Mouse (Mus musculus): ENCODE measurements around the gene Dennd2c.
"Not testable (repeated sequence)": the region's sequence is repeated elsewhere in the genome, so short reads cannot be mapped to it uniquely, and the experiment has no call there.

Dennd2c gene

GRCm38 (mm10) chr3:103112216-103112615 lies 9.8 kb downstream of the Dennd2c start:
- DNase-seq (ENCODE audit: low read depth, low spot score): no peak

- no peak for DNase-seq (ENCODE audit: low read depth, low spot score)
These were observed 21.2 kb downstream of the Dennd2c start for GRCm38 (mm10) chr3:103123636-103124035.

GRCm38 (mm10) chr3:103126138-103126537 lies 23.7 kb downstream of the Dennd2c start:
- no peak for DNase-seq (ENCODE audit: low read depth, low spot score)

- no peak for DNase-seq (ENCODE audit: low read depth, low spot score)
These were observed 24.8 kb downstream of the Dennd2c start for GRCm38 (mm10) chr3:103127177-103127576.

- no peak for DNase-seq (ENCODE audit: low read depth, low spot score)
These were observed 25.3 kb downstream of the Dennd2c start for GRCm38 (mm10) chr3:103127721-103128120.

GRCm38 (mm10) chr3:103128251-103128650 lies 25.8 kb downstream of the Dennd2c start:
- no peak for DNase-seq (ENCODE audit: low read depth, low spot score)

GRCm38 (mm10) chr3:103129367-103130159 lies 27.2 kb downstream of the Dennd2c start:
- DNase-seq (ENCODE audit: low read depth, low spot score): no peak

- no peak for DNase-seq (ENCODE audit: low read depth, low spot score)
These were observed 27.9 kb downstream of the Dennd2c start for GRCm38 (mm10) chr3:103130236-103130751.

- DNase-seq (ENCODE audit: low read depth, low spot score): no peak
These were observed 30.7 kb downstream of the Dennd2c start for GRCm38 (mm10) chr3:103133098-103133497.

GRCm38 (mm10) chr3:103136414-103137077 lies 34.1 kb downstream of the Dennd2c start:
- DNase-seq (ENCODE audit: low read depth, low spot score): no peak

GRCm38 (mm10) chr3:103139047-103139446 lies 36.6 kb downstream of the Dennd2c start:
- DNase-seq (ENCODE audit: low read depth, low spot score): no peak

- DNase-seq (ENCODE audit: low read depth, low spot score): not testable (repeated sequence)
These were observed 37.9 kb downstream of the Dennd2c start for GRCm38 (mm10) chr3:103140095-103140838.

GRCm38 (mm10) chr3:103141287-103141686 lies 38.9 kb downstream of the Dennd2c start:
- DNase-seq (ENCODE audit: low read depth, low spot score): no peak

- DNase-seq (ENCODE audit: low read depth, low spot score): no peak
These were observed 40.0 kb downstream of the Dennd2c start for GRCm38 (mm10) chr3:103142366-103142765.

- DNase-seq (ENCODE audit: low read depth, low spot score): no peak
These were observed 42.9 kb downstream of the Dennd2c start for GRCm38 (mm10) chr3:103145336-103145735.

GRCm38 (mm10) chr3:103145791-103146190 lies 43.4 kb downstream of the Dennd2c start:
- no peak for DNase-seq (ENCODE audit: low read depth, low spot score)

- DNase-seq (ENCODE audit: low read depth, low spot score): no peak
These were observed 44.1 kb downstream of the Dennd2c start for GRCm38 (mm10) chr3:103146330-103147166.

- DNase-seq (ENCODE audit: low read depth, low spot score): no peak
These were observed 45.4 kb downstream of the Dennd2c start for GRCm38 (mm10) chr3:103147775-103148174.

GRCm38 (mm10) chr3:103148941-103149340 lies 46.5 kb downstream of the Dennd2c start:
- DNase-seq (ENCODE audit: low read depth, low spot score): no peak

- no peak for DNase-seq (ENCODE audit: low read depth, low spot score)
These were observed 51.4 kb downstream of the Dennd2c start for GRCm38 (mm10) chr3:103153761-103154160.

- no peak for DNase-seq (ENCODE audit: low read depth, low spot score)
These were observed 57.0 kb downstream of the Dennd2c start for GRCm38 (mm10) chr3:103159232-103159900.

Measured in embryo, embryonic 11.5 days (tissue).